Mouse (Mus musculus) intestine, embryonic 14.5 days (tissue): ENCODE data around the gene Hc. TPM values are rescaled to one million over a fixed set of nuclear protein-coding genes. Genes with fewer than 3 reads are reported as not detected.

Source experiments
- ATAC-seq: fragments of 200-750 bp; cut with Nextera tagmentation; replicated peaks from 2 replicates; pipeline ENCODE4 v1.8.0; 2017; ENCODE audit warnings: low read depth, moderate number of reproducible peaks, moderate TSS enrichment, moderate library complexity; ENCODE audit not compliant: low FRiP score, low TSS enrichment
- DNase-seq: peaks from one replicate; pipeline ENCODE4 v3.0.0-alpha.2; 2018; ENCODE audit warnings: low spot score
- H3K27ac ChIP-seq: fragments of 300-500 bp; sonication (generic); 2 replicates; pipeline ENCODE4 v1.5.1; 2014; ENCODE audit warnings: low read depth, mild to moderate bottlenecking, control low read depth
- H3K27me3 ChIP-seq: fragments of 300-500 bp; sonication (generic); replicated peaks from 2 replicates; pipeline ENCODE4 v1.6.1; 2014; ENCODE audit warnings: low read length, control low read depth; ENCODE audit not compliant: control insufficient read depth, insufficient read depth
- H3K36me3 ChIP-seq: fragments of 300-500 bp; sonication (generic); 2 replicates; pipeline ENCODE4 v1.6.1; 2014; ENCODE audit warnings: low read length, control low read depth; ENCODE audit not compliant: control insufficient read depth, insufficient read depth
- H3K4me1 ChIP-seq: fragments of 300-500 bp; sonication (generic); replicated peaks from 2 replicates; pipeline ENCODE4 v1.6.1; 2014; ENCODE audit warnings: low read length, control low read depth, mixed read lengths; ENCODE audit not compliant: control insufficient read depth, insufficient read depth
- H3K4me2 ChIP-seq: fragments of 300-500 bp; sonication (generic); 2 replicates; pipeline ENCODE4 v1.6.1; 2014; ENCODE audit warnings: low read length
- H3K4me3 ChIP-seq: fragments of 300-500 bp; sonication (generic); 2 replicates; pipeline ENCODE4 v1.5.1; 2014; ENCODE audit warnings: low read depth, low read length, control low read depth, mixed read lengths
- H3K9ac ChIP-seq: fragments of 300-500 bp; sonication (generic); 2 replicates; pipeline ENCODE4 v1.6.1; 2014; ENCODE audit warnings: mild to moderate bottlenecking, low read length
- H3K9me3 ChIP-seq: fragments of 300-500 bp; sonication (generic); 2 replicates; pipeline ENCODE4 v1.6.1; 2016; ENCODE audit warnings: low read length, control low read depth; ENCODE audit not compliant: control insufficient read depth
- WGBS: fragments of 180-500 bp; shearing (Covaris S2); extraction: QIAGEN DNeasy Blood & Tissue Kit; methylation state at CpG from one replicate; pipeline ENCODE4 v1.1.7; 2014; 5-methylcytosine and 5-hydroxymethylcytosine counted together
- polyA plus RNA-seq: library from polyadenylated mRNA; unstranded; fragments of >200 nt; fragmentation: Nextera tagmentation; extraction: Ambion mirVana; gene quantifications from 2 replicates; pipeline ENCODE4 v1.2.1, GENCODE M21; 2014

The Hc gene
- polyA plus RNA-seq, 1 experiment from 2014 or later = 0.27 TPM

DNA sequence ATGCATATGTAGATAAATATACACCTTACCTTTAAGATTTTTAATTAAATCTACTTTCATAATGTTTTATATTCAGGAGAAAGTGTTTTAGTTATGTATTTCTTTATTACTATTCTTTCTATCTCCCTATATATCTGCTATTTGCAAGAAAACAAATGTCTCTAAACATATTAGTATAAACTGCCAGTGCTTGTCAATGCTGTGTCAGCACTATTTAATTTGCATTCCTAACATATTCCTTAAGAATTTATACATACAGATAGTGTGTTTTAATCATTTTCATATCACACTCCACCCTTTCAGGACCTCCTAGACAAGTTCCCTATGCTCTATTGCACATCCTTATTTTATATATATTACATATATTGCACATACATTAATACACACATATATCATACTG lies 41.5 kb upstream of the Hc start:
- Histone ChIP-seq H3K9me3 (no peaks in the 10 kb centered on the region), H3K36me3 (no peaks in the 10 kb centered on the region), H3K4me2 (no peak overlapping the region), H3K27ac (no peak overlapping the region), H3K27me3 (no peaks in the 10 kb centered on the region), H3K4me3 (no peak overlapping the region), H3K9ac (no peak overlapping the region), H3K4me1 (no peaks in the 10 kb centered on the region)
- DNase-seq (no peak), ATAC-seq (no peak)

DNA sequence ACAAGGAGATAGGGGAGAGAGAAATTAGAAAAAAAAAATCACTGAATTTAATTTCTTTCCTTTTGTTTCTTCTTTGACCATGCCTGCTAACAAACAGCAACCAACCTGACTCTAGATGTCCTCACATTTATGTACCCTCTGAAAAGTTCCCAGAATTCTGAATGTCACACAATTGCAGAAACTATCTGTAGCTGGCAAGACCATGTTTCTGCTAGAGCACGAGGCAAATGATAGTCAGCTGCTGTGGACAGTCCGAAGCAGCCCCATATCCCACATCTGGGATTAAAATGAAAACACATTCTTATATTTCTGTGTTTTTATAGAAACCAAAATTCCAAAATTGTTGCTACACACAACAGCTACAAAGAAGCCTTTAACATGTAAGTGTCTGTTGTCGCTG lies 40.2 kb upstream of the Hc start, which contains the start of gene AI182371:
AI182371 (minus strand) TSS at position 101 of the 400 bp plus-strand sequence.
- no peak within 1 kb of the TSS for H3K27ac ChIP-seq
- H3K36me3 ChIP-seq = no peaks in the 10 kb centered on the region

DNA sequence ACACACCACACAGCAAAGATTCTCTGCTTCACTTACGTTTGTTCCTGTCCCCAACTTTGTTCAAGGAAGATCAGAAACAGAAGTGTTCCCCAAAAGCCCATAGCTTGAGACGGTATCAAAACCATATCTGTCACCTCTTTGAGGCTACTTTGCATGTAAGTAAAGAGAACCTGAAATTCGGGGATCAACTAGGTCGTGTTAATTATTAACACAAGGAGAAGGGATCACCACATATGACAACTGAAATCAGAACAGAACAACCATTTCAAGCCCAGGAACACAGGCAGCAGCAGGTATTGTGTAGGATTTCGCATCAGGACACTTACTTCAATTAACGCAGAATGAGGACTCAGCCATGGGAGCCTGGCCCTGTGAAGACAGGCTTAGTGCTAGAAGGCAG lies 39.3 kb upstream of the Hc start:
- H3K4me3 ChIP-seq = no peak overlapping the region
- no peak overlapping the region for H3K9ac ChIP-seq
- no peaks in the 10 kb centered on the region for H3K9me3 ChIP-seq
- no peaks in the 10 kb centered on the region for H3K36me3 ChIP-seq
- no peaks in the 10 kb centered on the region for H3K4me1 ChIP-seq
- no peak overlapping the region for H3K27ac ChIP-seq
- 74% methylated on average over 6 of the region's 6 CpGs for WGBS
- DNase-seq (no peak), ATAC-seq (no peak)
- H3K27me3 ChIP-seq = no peaks in the 10 kb centered on the region
- H3K4me2 ChIP-seq = no peak overlapping the region

More for the DNA sequence above, 40.2 kb upstream of the Hc start, which contains the start of gene AI182371:
- Histone ChIP-seq H3K4me1 (no peaks in the 10 kb centered on the region), H3K4me2 (no peak within 1 kb of the TSS), H3K4me3 (no peak within 1 kb of the TSS), H3K9ac (no peak within 1 kb of the TSS), H3K27me3 (no peaks in the 10 kb centered on the region), H3K9me3 (no peaks in the 10 kb centered on the region)
- no peak for DNase-seq
- WGBS = 94% methylated on average over 3 of the region's 3 CpGs
- ATAC-seq = no peak

DNA sequence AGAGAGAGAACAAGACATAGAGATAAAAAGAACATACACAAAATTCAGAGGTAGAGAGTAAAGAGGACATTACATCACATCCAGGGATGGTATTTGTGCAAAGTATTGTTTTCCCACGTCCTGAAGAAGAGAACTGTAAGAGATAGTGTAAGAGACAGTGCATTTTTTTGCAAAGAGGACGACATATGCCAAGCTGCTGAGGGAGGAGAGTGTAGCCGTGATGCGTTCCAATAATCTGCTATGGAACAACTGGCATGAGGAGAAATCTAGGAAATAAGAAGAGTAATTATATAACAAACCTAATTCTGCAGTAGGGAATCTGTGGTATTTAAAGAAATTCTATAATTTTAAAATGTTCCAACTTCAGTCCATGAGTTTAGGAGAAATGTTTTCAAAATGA lies 26.2 kb upstream of the Hc start:
- no peak overlapping the region for H3K4me3 ChIP-seq
- H3K36me3 ChIP-seq = no peaks in the 10 kb centered on the region
- no peak for DNase-seq
- H3K9ac ChIP-seq = no peak overlapping the region
- H3K9me3 ChIP-seq = no peaks in the 10 kb centered on the region
- WGBS = 70% methylated on average over 4 of the region's 4 CpGs
- H3K4me1 ChIP-seq = no peaks in the 10 kb centered on the region
- no peaks in the 10 kb centered on the region for H3K27me3 ChIP-seq
- H3K4me2 ChIP-seq = no peak overlapping the region
- no peak for ATAC-seq
- no peak overlapping the region for H3K27ac ChIP-seq

DNA sequence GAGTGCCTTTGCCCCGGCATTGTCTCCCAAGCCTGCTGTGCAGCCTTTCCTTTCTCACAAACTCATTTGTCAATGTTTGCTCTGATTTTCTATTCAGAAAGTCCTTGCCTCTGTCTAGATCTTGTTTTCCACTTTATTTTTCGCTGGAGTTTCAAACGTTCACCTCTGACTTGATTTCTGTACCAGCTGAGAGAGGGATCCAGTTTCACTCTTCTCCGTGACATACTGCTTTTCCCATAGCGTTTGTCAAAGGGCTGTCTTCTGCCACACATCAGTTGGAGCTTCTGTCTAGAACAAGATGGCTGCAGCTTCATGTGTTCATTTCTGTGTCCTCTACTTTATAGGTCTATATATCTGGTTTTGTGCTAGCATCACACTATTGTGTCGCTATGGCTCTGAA lies 17.9 kb upstream of the Hc start:
- 65% methylated on average over 6 of the region's 6 CpGs for WGBS
- no peak overlapping the region for H3K9ac ChIP-seq
- H3K27me3 ChIP-seq = no peaks in the 10 kb centered on the region
- no peaks in the 10 kb centered on the region for H3K36me3 ChIP-seq
- no peaks in the 10 kb centered on the region for H3K9me3 ChIP-seq
- DNase-seq (no peak), ATAC-seq (no peak)
- no peak overlapping the region for H3K4me2 ChIP-seq
- H3K27ac ChIP-seq = no peak overlapping the region
- no peaks in the 10 kb centered on the region for H3K4me1 ChIP-seq
- H3K4me3 ChIP-seq = no peak overlapping the region

DNA sequence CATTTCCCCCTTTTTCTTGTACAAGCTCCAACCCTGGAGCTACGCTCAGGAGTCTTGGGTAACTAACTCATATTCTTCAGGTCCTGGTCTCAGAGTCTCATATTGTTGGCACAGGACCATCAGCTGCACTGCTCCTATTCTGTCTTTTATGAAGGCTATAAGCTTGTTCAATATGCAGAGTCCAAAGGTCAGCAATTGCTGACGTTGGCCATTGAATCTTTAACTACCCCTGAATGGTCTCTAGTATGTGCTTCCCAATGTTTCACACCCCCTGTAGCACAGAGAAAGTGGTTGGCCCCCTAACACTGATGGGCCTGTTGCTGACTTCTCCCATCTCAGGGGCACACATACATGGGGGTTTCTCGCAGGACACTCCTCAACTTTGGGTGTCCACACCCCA lies 13.1 kb upstream of the Hc start:
- no peaks in the 10 kb centered on the region for H3K4me1 ChIP-seq
- H3K27ac ChIP-seq = no peak overlapping the region
- H3K4me2 ChIP-seq = no peak overlapping the region
- WGBS = 79% methylated on average over 3 of the region's 3 CpGs
- no peak for DNase-seq
- H3K9ac ChIP-seq = no peak overlapping the region
- no peaks in the 10 kb centered on the region for H3K36me3 ChIP-seq
- 0 out of 2 replicates have a peak, but pooled peaks have one; percentile 53 for ATAC-seq
- H3K9me3 ChIP-seq = no peaks in the 10 kb centered on the region
- H3K4me3 ChIP-seq = no peak overlapping the region
- no peaks in the 10 kb centered on the region for H3K27me3 ChIP-seq

DNA sequence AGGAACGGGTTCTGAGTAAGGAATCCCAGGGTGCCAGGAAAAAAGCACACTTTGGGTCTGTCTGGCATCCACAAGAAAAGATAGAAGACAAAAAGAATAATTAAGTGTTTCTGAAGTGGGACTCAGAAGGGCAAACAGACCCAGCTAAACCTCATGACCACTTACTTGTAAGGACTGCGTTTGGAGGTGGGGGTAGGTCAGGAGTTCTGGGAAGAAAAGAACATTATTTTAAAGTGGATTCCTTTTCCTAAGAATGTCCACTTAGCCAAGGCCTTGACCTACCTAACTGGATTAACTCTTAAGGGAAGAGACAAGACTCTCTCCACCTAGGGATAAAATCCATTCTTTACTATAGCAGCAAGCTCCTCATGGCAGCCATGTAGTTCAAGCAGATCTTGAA lies 11.3 kb upstream of the Hc start:
- Histone ChIP-seq H3K27me3 (no peaks in the 10 kb centered on the region), H3K4me3 (no peak overlapping the region), H3K9me3 (no peaks in the 10 kb centered on the region), H3K4me2 (no peak overlapping the region), H3K36me3 (no peaks in the 10 kb centered on the region), H3K4me1 (no peaks in the 10 kb centered on the region), H3K27ac (no peak overlapping the region), H3K9ac (no peak overlapping the region)
- ATAC-seq (no peak), DNase-seq (no peak)
- whole genome bisulfite sequencing = 57% methylated on average over 2 of the region's 2 CpGs

DNA sequence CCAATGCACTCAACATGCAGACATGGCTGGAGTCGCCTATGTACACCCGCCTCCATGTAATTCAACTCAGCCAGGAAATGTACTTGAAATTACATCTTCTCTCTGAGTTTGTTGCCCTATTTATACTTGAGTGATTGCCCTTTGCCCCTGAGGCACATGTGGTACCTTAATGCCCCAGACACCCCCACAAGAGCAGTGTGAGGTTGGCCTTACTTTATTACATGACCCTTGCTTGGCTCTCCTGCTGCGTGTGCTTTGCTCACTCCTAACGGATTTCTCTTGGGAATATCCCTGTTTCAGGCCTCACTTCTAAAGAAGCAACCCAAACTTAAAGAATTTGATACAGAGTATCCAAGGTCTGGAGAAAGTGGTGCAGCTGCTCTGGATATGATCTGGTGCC lies 9.0 kb upstream of the Hc start:
- Histone ChIP-seq H3K9ac (no peak overlapping the region), H3K4me1 (no peaks in the 10 kb centered on the region), H3K9me3 (no peaks in the 10 kb centered on the region), H3K4me2 (no peak overlapping the region), H3K4me3 (no peak overlapping the region), H3K36me3 (no peaks in the 10 kb centered on the region), H3K27ac (no peak overlapping the region), H3K27me3 (no peaks in the 10 kb centered on the region)
- DNase-seq (no peak), ATAC-seq (no peak)
- 80% methylated on average over 4 of the region's 4 CpGs for WGBS

DNA sequence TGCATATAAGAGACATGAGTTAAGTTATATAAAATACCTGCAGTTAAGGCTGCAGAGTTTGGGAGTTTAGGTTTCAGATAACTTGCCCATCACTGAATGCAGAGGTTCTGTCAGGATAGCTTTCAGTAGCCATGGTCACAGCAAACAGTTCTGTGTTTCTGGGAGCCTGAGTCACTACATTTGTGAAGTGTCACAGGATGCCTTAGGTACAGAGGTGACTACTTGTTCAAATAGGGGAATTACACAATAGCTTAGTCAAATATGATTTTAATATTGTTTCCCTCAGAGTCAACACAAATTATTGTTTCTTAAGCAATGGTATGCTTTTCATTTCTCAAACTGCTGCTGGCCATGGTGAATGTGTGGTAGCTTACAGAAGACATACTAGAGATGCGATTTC lies 7.9 kb upstream of the Hc start:
- WGBS = 83% methylated on average over 1 of the region's 1 CpGs
- no peaks in the 10 kb centered on the region for H3K4me1 ChIP-seq
- no peak for ATAC-seq
- no peaks in the 10 kb centered on the region for H3K27me3 ChIP-seq
- H3K4me2 ChIP-seq = no peak overlapping the region
- H3K36me3 ChIP-seq = no peaks in the 10 kb centered on the region
- no peak overlapping the region for H3K9ac ChIP-seq
- H3K9me3 ChIP-seq = no peaks in the 10 kb centered on the region
- no peak overlapping the region for H3K27ac ChIP-seq
- H3K4me3 ChIP-seq = no peak overlapping the region
- DNase-seq = no peak
